Mouse (Mus musculus) heart, embryonic 10.5 days (tissue): ENCODE measurements around the gene Gm17657. TPM values are rescaled to one million over a fixed set of nuclear protein-coding genes. Genes with fewer than 3 reads are reported as not detected.

Source experiments
- DNase-seq: peaks from one replicate; pipeline ENCODE4 v3.0.0-alpha.2; 2017; ENCODE audit warnings: low spot score
- H3K27ac ChIP-seq: fragments of 300-500 bp; sonication (generic); 2 replicates; pipeline ENCODE4 v1.5.1; 2016; ENCODE audit warnings: mild to moderate bottlenecking
- H3K27me3 ChIP-seq: fragments of 300-500 bp; sonication (generic); 2 replicates; pipeline ENCODE4 v1.6.1; 2016; ENCODE audit warnings: mild to moderate bottlenecking; ENCODE audit not compliant: poor library complexity, insufficient read depth, severe bottlenecking
- H3K36me3 ChIP-seq: fragments of 300-500 bp; sonication (generic); 2 replicates; pipeline ENCODE4 v1.6.1; 2016; ENCODE audit warnings: mild to moderate bottlenecking, moderate library complexity
- H3K4me1 ChIP-seq: fragments of 300-500 bp; sonication (generic); 2 replicates; pipeline ENCODE4 v1.6.1; 2016; ENCODE audit warnings: mild to moderate bottlenecking
- H3K4me3 ChIP-seq: fragments of 300-500 bp; sonication (generic); 2 replicates; pipeline ENCODE4 v1.5.1; 2016; ENCODE audit warnings: mild to moderate bottlenecking, moderate library complexity
- H3K9me3 ChIP-seq: fragments of 300-500 bp; sonication (generic); 2 replicates; pipeline ENCODE4 v1.6.1; 2016; ENCODE audit warnings: mild to moderate bottlenecking, moderate library complexity
- WGBS: fragments of 180-500 bp; shearing (Covaris S2); methylation state at CpG from one replicate; pipeline ENCODE4 v1.1.7; 2016; 5-methylcytosine and 5-hydroxymethylcytosine counted together
- polyA plus RNA-seq: library from polyadenylated mRNA; unstranded; fragments of >200 nt; fragmentation: Nextera tagmentation; extraction: Ambion mirVana; gene quantifications from 2 replicates; pipeline ENCODE4 v1.2.1, GENCODE M21; 2016

The Gm17657 gene
- polyA plus RNA-seq, 1 experiment from 2014 or later, result not detected

DNA sequence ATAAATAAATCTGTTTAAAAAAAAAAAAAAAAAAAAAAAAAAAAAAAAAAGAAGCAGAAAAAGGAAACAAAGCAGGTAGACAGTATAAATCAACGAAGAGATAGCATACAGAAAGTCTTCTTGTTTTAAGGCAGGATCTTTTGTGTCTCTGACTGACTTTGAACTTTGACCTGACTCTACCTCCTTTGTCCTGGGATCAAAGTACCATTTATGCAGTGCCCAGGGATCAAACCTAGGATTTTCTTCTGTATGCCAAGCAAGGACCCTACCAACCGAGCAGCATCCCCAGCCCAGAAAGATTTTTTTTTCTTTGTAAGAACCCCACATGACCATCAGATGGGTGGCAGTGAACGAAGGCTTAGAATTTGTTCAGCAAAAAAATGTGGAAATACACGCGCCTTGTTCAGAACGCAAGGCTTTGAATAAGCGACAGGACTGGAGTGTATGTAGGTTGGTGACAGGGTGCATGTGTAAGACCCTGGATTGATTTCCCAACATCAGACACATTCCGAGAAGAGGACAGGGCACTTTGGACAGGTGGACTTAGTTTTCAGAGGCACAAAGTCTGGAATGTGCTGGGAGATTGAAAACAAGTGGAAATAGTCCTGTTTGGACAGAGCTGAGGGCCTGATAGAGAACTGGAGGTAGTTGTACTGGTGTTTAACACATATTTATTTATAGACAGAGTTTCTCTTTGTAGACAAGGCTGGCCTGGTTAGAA, 61.0 kb downstream of the Gm17657 start:
- no peaks in the 10 kb centered on the region for H3K27me3 ChIP-seq
- WGBS, result 83% methylated on average over 8 of the region's 8 CpGs
- no peaks in the 10 kb centered on the region for H3K9me3 ChIP-seq
- peaks cover 11% of the 10 kb centered on the region for H3K36me3 ChIP-seq
- peaks cover 28% of the 10 kb centered on the region for H3K4me1 ChIP-seq
- DNase-seq, result no peak
- peak overlapping the region; percentile 96 for H3K27ac ChIP-seq
- peak overlapping the region; percentile 91; the same call in 1 of the 2 replicates for H3K4me3 ChIP-seq

DNA sequence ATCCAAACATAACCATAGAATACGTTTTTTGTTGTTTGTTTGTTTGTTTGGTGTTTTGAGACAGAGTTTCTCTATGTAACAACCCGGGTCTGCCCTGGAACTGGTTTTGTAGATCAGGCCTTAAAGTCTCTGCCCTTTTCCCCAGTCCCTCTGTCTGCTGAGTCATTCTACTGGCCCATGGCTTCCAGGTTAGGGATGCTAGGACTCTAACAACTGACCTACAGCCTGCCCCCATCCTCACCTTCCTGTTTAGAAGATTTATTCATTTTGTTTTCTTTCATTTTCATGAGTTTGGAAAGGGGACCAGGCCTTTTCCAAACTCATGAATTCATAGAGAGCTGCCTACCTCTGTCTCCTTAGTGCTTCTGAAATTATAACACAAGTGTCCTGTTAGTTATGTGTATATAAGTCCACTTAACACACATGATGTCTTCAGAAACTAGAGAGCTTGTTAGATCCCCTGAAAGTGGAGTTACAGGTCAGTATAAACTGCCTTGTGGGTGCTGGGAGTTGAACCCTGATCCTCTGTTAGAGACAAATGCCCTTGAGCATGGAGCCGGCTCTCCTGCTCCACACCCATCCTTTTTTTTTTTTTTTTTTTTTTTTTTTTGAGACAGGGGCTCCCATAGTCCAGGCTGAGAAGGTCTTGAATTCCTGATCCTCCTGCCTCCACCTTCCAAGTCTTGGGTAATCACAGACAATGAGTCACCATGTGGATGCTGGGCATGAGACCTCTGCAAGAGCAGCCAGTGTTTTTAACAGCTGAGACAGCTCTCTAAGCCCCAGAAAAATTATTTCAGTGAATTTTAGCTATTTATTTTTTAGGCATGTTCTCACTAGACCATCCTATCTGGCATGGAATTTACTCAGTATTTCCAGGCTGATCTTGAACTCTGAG, 63.9 kb downstream of the Gm17657 start:
- H3K9me3 ChIP-seq, result 0 out of 2 replicates have a peak, but pooled peaks cover 5% of the 10 kb centered on the region
- DNase-seq, result no peak
- H3K4me1 ChIP-seq, result peaks cover 19% of the 10 kb centered on the region
- H3K4me3 ChIP-seq, result no peak overlapping the region
- H3K27me3 ChIP-seq, result no peaks in the 10 kb centered on the region
- no peaks in the 10 kb centered on the region for H3K36me3 ChIP-seq
- H3K27ac ChIP-seq, result no peak overlapping the region
- WGBS, result 64% methylated on average over 3 of the region's 3 CpGs

- H3K9me3 ChIP-seq, result 0 out of 2 replicates have a peak, but pooled peaks cover 5% of the 10 kb centered on the region
- DNase-seq, result no peak
- WGBS, result 78% methylated on average over 2 of the region's 2 CpGs
- no peak overlapping the region for H3K4me3 ChIP-seq
- no peak overlapping the region for H3K27ac ChIP-seq
- H3K27me3 ChIP-seq, result no peaks in the 10 kb centered on the region
- peaks cover 10% of the 10 kb centered on the region for H3K4me1 ChIP-seq
- no peaks in the 10 kb centered on the region for H3K36me3 ChIP-seq
These were observed 65.0 kb downstream of the Gm17657 start for GRCm38 (mm10) chr17:29484431-29484830.

DNA sequence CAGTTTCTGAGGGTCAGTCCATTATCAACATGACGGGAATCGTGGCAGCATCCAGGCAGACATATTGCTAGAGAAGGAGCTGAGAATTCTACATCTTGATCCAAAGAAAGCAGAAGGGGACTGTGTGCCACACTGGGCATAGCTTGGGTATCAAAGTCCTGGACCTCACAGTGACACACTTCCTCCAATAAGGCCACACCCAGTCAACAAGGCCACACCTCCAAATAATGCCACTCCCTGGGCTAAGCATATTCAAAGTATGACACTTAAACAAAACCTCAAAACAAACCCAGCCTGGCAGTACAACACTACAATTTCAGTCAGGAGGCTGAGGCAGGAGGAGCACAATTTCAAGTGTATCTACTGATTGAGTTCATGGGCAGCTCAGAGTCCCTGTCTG, 66.2 kb downstream of the Gm17657 start:
- H3K36me3 ChIP-seq, result no peaks in the 10 kb centered on the region
- 99% methylated on average over 2 of the region's 2 CpGs for WGBS
- H3K27ac ChIP-seq, result no peak overlapping the region
- no peaks in the 10 kb centered on the region for H3K4me1 ChIP-seq
- DNase-seq, result no peak
- no peaks in the 10 kb centered on the region for H3K27me3 ChIP-seq
- 0 out of 2 replicates have a peak, but pooled peaks cover 5% of the 10 kb centered on the region for H3K9me3 ChIP-seq
- no peak overlapping the region for H3K4me3 ChIP-seq

DNA sequence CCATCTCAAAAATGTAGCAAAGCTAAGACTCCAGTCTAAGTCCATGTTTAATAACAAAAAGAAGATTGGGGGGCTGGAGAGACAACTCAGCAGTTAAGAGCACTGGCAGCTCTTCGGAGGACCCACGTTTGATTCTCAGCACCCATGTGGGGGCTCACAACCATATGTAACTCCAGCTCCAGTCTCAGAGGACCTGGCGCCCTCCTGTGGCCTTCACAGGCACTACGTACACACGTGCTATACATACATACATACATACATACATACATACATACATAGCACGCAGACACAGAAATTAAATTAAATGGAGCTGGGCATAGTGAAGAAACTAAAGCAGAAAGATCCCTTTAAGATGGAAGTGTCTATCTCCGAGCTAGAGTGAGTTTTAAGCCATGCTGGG, 66.8 kb downstream of the Gm17657 start:
- no peaks in the 10 kb centered on the region for H3K4me1 ChIP-seq
- H3K4me3 ChIP-seq, result no peak overlapping the region
- H3K9me3 ChIP-seq, result 0 out of 2 replicates have a peak, but pooled peaks cover 5% of the 10 kb centered on the region
- 85% methylated on average over 7 of the region's 7 CpGs for WGBS
- no peaks in the 10 kb centered on the region for H3K36me3 ChIP-seq
- DNase-seq, result no peak
- no peaks in the 10 kb centered on the region for H3K27me3 ChIP-seq
- no peak overlapping the region for H3K27ac ChIP-seq

DNA sequence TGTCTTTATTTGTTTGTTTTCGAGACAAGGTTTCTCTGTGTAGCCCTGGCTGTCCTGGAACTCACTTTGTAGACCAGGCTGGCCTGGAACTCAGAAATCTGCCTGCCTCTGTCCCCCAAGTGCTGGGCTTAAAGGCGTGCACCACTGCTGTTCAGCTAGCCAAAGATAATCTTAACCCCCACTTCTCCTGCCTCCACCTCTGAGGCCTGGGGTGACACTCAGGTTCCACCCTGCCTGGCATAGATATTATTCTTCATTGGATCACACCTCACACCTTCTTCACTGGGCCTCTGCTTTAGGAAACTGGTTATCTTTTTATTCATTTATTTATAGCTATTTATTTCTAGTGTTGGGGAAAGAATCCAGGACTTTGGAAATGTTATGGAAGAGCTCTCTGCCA, 69.2 kb downstream of the Gm17657 start:
- H3K9me3 ChIP-seq, result 0 out of 2 replicates have a peak, but pooled peaks cover 5% of the 10 kb centered on the region
- 64% methylated on average over 2 of the region's 2 CpGs for WGBS

GRCm38 (mm10) chr17:29478271-29478670, 71.2 kb downstream of the Gm17657 start:
- DNase-seq, result no peak
- Histone ChIP-seq H3K27me3 (no peaks in the 10 kb centered on the region), H3K4me1 (0 out of 2 replicates have a peak, but pooled peaks cover 5% of the 10 kb centered on the region), H3K36me3 (no peaks in the 10 kb centered on the region), H3K9me3 (0 out of 2 replicates have a peak, but pooled peaks cover 5% of the 10 kb centered on the region), H3K27ac (no peak overlapping the region), H3K4me3 (no peak overlapping the region)
- WGBS, result 83% methylated on average over 4 of the region's 4 CpGs

More for the DNA sequence above, 69.2 kb downstream of the Gm17657 start:
- H3K27me3 ChIP-seq, result no peaks in the 10 kb centered on the region
- H3K36me3 ChIP-seq, result no peaks in the 10 kb centered on the region
- H3K4me1 ChIP-seq, result no peaks in the 10 kb centered on the region
- no peak overlapping the region for H3K27ac ChIP-seq
- H3K4me3 ChIP-seq, result no peak overlapping the region
- DNase-seq, result no peak

DNA sequence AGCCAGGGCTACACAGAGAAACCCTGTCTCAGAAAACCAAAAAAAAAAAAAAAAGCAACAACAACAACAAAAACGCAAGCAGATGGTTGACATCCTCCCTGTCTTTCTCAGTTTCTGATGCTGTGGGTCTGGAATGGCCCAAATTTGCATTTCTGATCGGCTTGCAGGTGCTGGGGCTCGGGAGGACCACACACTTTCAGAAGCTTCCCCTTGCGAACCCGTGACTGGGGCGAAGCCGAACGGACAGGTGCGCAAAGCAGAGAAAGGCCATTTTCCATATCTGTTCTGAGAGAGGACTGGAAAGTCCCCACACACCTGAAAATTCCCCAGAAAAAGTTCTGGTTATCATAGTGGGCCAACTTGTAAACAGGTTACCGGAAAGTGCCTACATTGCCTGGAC, 72.1 kb downstream of the Gm17657 start:
- H3K27me3 ChIP-seq, result no peaks in the 10 kb centered on the region
- H3K4me1 ChIP-seq, result 0 out of 2 replicates have a peak, but pooled peaks cover 5% of the 10 kb centered on the region
- no peaks in the 10 kb centered on the region for H3K36me3 ChIP-seq
- no peak overlapping the region for H3K27ac ChIP-seq
- H3K9me3 ChIP-seq, result 0 out of 2 replicates have a peak, but pooled peaks cover 2% of the 10 kb centered on the region
- no peak overlapping the region for H3K4me3 ChIP-seq
- 93% methylated on average over 10 of the region's 10 CpGs for WGBS
- DNase-seq, result no peak

GRCm38 (mm10) chr17:29476461-29476860, 73.0 kb downstream of the Gm17657 start:
- 0 out of 2 replicates have a peak overlapping the region, but pooled peaks have one; percentile 16 for H3K27ac ChIP-seq
- 67% methylated on average over 4 of the region's 4 CpGs for WGBS
- H3K9me3 ChIP-seq, result no peaks in the 10 kb centered on the region
- 0 out of 2 replicates have a peak, but pooled peaks cover 5% of the 10 kb centered on the region for H3K4me1 ChIP-seq
- no peak for DNase-seq
- no peaks in the 10 kb centered on the region for H3K36me3 ChIP-seq
- no peaks in the 10 kb centered on the region for H3K27me3 ChIP-seq
- no peak overlapping the region for H3K4me3 ChIP-seq

DNA sequence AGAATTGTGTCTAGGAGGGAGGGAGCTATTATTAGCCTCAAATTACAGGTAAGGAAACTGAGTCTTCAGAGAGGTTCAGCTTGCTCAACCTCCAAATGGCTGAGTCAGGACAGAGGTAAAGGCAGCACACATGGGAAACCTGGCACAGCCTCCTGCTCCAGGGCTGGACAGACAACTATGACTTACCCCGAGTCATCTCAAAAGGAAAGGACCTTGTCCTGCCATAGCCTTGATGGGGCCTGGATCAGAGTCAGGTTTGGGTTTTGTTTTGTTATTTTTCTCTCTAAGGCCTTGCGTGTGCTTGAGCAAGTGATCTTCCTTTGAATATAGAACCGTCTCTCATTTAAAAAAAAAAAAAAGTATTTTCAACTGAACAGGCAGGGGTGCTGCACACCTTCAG, 74.3 kb downstream of the Gm17657 start:
- 89% methylated on average over 3 of the region's 3 CpGs for WGBS
- H3K4me3 ChIP-seq, result no peak overlapping the region
- no peak for DNase-seq
- H3K27me3 ChIP-seq, result no peaks in the 10 kb centered on the region
- no peaks in the 10 kb centered on the region for H3K9me3 ChIP-seq
- H3K4me1 ChIP-seq, result peaks cover 11% of the 10 kb centered on the region
- no peaks in the 10 kb centered on the region for H3K36me3 ChIP-seq
- H3K27ac ChIP-seq, result no peak overlapping the region

- peaks cover 21% of the 10 kb centered on the region for H3K4me1 ChIP-seq
- no peak for DNase-seq
- 78% methylated on average over 2 of the region's 2 CpGs for WGBS
- no peaks in the 10 kb centered on the region for H3K27me3 ChIP-seq
- no peaks in the 10 kb centered on the region for H3K9me3 ChIP-seq
- H3K4me3 ChIP-seq, result no peak overlapping the region
- H3K36me3 ChIP-seq, result no peaks in the 10 kb centered on the region
- H3K27ac ChIP-seq, result no peak overlapping the region
These were observed 75.4 kb downstream of the Gm17657 start for GRCm38 (mm10) chr17:29474036-29474435.

GRCm38 (mm10) chr17:29473466-29473865, 76.0 kb downstream of the Gm17657 start:
- DNase-seq, result no peak
- H3K36me3 ChIP-seq, result no peaks in the 10 kb centered on the region
- H3K4me3 ChIP-seq, result no peak overlapping the region
- H3K4me1 ChIP-seq, result peaks cover 22% of the 10 kb centered on the region
- no peaks in the 10 kb centered on the region for H3K27me3 ChIP-seq
- H3K9me3 ChIP-seq, result no peaks in the 10 kb centered on the region
- 94% methylated on average over 10 of the region's 10 CpGs for WGBS
- H3K27ac ChIP-seq, result 0 out of 2 replicates have a peak overlapping the region, but pooled peaks have one; percentile 10
